Mouse (Mus musculus) T-helper 17 cell (primary cell): ENCODE data around the gene Wnt2.

Source experiments
- in situ Hi-C, 2 experiments: fragments of 300-600 bp; cut with MboI, MseI; formaldehyde crosslinking; loops; 1 replicate in 1 of 2; 2 replicates in 1 of 2; pipeline ENCODE4 v1.15.1; 2025; ENCODE audit warnings: high pct_unique_total_duplicates in 2 of 2

The Wnt2 gene

GRCm38 (mm10) chr6:17978881-17979280, 51.5 kb downstream of the Wnt2 start:
- in situ Hi-C loops, result no loop called here

DNA sequence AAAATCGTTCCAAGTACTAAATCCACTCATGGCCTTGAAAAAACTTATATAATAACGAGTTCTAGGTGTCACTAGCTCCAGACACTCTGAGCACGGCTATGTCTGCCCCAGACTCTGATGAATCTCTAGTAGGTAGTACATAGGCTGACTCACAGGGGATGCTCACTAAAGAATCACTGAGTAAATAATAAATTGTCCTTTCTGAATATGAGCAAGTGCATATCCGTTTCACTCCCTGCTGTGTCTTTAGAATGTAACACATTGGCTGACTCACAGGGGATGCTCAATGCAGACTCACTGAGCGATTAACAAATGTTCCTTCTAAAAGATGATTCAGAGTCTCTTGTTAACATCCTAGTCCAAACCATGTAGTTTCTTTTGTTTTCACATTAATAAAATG, 52.1 kb downstream of the Wnt2 start:
- in situ Hi-C loops, result no loop called here

DNA sequence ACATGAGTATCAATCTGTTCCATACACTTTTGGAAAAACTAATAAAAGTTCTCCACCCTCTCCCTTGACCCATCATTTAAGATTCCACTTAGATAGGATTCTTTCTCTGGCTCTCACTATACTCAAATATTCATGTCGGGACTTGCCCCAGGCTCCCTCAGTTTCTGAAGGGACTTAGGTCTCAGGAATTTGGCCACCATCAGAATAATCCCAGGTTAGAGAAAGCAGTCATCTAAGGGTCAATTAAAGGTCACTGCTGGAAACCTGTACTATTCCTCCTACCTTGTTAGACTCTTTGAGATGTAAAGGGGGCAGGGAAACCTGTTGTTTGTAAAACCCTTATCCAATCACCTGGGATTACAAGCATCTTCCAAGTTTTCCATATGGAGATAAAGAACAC, 53.2 kb downstream of the Wnt2 start:
- in situ Hi-C loops, result no loop called here

- in situ Hi-C loops, result loop anchor here in 1 of 2 experiments (5.0 kb wide), 1 partner anchor 58 kb away; the partner anchor contains the start of gene Wnt2
Observed at GRCm38 (mm10) chr6:17974416-17974815, 56.0 kb downstream of the Wnt2 start.

DNA sequence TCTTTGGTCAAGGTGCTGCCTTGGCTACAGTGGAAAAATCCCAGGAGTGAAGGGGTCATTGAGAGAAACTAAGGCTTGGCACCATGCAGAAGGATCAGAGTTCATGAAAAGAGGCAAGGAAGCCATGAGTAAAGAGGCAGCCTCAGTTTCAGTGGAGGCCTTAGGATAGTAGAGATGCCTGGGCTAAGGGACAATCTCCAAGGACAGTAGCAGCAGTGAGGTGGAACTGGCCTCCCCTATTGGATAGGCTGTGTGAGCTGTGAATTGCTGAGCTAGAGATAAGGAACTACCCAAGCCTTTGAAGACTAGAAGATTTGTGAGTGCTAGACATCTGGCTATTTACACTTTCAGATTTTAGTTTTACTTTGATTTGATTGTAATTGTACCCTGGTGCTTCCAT, 59.0 kb downstream of the Wnt2 start:
- in situ Hi-C loops, result loop anchor here in 1 of 2 experiments (5.0 kb wide), 1 partner anchor 61 kb away; the partner anchor contains the start of gene Wnt2

GRCm38 (mm10) chr6:17969815-17970214, 60.6 kb downstream of the Wnt2 start:
- in situ Hi-C loops, result loop anchor here in 1 of 2 experiments (5.0 kb wide), 1 partner anchor 62 kb away; the partner anchor contains the start of gene Wnt2

DNA sequence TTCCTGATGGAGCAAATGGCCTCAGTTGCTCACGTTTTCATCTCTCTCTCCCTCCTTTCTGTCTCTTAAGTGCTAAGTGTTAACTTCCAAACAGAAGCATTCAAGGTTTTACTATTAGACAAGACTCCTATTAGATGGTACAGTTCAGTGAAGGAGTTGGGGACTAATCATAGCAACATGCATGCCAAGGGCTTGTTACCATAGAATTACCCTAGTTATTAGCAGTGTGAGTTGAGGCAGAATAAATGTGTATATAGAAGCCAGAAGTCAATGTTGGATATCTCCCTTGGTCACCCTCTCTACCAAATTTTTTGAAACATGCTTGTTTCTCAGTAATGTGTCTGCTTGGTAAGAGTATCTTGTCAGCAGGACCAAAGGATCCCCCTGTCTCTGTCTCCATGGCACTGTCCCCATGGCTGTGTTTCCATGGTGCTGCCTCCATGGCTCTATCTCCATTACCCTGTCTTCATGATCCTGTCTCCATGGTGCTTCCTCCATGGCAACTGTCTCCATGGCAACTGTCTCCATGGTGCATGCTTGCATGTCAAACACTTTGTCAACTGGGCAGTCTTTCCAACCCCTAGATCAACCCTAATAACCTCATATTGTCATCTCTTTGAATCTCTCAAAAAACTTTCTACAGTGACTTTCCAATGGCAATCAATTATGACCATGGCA, 61.8 kb downstream of the Wnt2 start:
- in situ Hi-C loops, result no loop called here

GRCm38 (mm10) chr6:17963455-17963854, 66.9 kb downstream of the Wnt2 start:
- in situ Hi-C loops, result no loop called here

GRCm38 (mm10) chr6:17951779-17952178, 78.6 kb downstream of the Wnt2 start:
- in situ Hi-C loops, result loop anchor here in 1 of 2 experiments (10.0 kb wide), 1 partner anchor 1177 kb away; no protein-coding TSS in a partner anchor

GRCm38 (mm10) chr6:17949103-17949502, 81.3 kb downstream of the Wnt2 start:
- in situ Hi-C loops, result no loop called here

DNA sequence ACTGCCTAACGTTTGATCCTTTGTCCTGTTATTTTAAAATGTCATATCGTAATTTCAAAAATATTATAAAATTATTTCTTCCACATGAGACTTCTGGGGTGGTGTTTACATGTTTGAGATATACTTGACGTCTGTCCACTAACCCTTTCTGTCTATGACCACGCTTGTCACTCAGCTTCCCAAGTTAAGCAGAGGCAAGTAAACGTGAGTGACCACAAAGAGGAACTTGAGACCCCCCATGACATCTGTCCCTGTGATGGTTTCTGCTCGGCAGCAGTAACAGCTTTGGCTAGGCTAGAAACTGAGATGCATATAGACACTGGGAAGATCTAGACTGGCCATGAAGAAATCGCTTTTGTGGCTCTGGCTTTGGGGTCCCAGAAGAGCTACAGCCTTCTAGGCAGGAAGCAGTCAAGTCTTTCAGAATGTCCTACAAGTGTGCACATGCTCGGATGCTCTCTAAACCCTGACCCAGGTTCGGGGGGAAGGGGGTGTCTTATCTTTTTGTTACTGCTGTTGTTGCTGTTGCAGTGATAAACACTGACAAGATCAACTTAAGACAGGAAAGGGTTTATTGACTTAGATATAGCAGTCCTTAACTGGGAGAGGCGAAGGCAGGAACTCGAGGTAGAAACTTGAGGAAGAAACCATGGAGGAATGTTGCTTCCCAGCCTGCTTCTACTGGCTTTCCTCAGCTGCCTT, 83.1 kb downstream of the Wnt2 start:
- in situ Hi-C loops, result no loop called here

- in situ Hi-C loops, result no loop called here
Observed at GRCm38 (mm10) chr6:17946456-17946855, 83.9 kb downstream of the Wnt2 start.

DNA sequence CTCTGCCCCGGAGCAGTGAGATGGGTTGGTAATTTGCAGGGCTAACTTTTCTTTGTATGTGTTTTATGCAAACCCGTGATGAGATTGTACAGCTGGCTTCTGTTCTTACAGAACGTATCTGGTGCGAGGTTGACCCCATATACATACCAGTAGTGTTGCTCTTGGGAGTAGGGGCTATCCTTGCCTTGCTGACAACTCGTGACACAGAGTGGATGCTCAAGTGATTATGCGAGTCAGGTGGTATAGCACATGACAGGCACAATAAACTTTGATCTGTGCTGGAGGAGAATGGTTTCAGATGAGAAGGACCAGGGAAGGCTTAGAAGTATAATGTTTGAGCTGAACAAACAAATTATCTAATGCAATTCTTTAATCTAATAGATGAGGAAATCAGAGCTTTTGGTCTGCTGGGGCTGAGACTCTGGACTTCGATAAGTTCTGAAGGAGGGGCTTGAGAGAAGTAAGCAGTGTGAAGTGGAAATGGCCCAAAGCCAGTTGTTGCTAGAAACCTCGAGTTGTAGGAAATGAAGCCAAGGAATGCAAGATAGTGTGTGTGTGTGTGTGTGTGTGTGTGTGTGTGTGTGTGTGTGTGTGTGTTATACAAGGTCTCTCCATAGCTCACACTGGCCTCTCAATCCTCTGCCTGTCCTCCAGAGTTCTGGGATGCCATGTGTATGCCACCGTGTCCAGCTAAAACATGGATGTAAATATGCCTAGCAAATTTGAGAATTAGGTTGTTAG, 86.3 kb downstream of the Wnt2 start:
- in situ Hi-C loops, result no loop called here

GRCm38 (mm10) chr6:17942344-17942743, 88.0 kb downstream of the Wnt2 start:
- in situ Hi-C loops, result no loop called here

DNA sequence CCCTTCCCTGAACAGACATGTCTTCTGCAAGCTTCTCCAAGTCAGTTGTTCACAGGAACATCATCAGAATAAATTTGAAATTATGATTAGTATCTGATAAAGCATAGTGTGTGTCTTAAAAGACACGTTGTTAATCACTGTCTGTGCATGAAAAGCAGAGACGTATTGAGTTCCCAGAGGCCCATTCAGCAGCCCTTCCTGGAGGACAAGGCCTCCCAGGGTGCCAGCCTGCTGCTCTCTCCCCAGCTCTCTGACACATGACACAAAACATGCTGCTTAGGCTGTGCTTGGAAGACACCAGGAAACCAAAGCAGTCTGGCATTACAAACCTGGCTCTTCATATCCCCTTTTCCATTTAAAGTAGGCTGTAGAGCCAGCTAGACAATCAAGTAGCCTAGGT, 88.5 kb downstream of the Wnt2 start:
- in situ Hi-C loops, result no loop called here
